Comparison of ENCODE assay signal across 10 mouse cellular contexts in genomic region chr11:44738820-44739219, GRCm38 (mm10).
DNase-seq lines count a peak whose midpoint lies in the region; ATAC-seq lines count a peak whose summit lies in the region.
"Had no signal": no experiment of that assay in that cellular context is flagged by ENCODE, and none has a peak within 500 bp of the region (broad histone marks: within the 10 kb centered on the region; RNA-seq: fewer than 3 reads in every experiment).

No protein-coding gene starts in this region.

- no peak overlapping the region for H3K4me3 ChIP-seq in forebrain, embryonic 10.5 days
- no peak overlapping the region for H3K4me3 ChIP-seq in hindbrain, embryonic 16.5 days (ENCODE audit: low read length)
- H3K4me3 ChIP-seq: liver, embryonic 13.5 days; stomach, embryonic 15.5 days had no signal

- DNase-seq in right cerebral cortex, postnatal 4 days, result peak; percentile 10
- no peak for DNase-seq in right cerebral cortex, adult 2 months (ENCODE audit: low spot score in 2 of 2)
- no peak for DNase-seq in forebrain, embryonic 10.5 days (ENCODE audit: extremely low spot score, low spot score)
- no peak for DNase-seq in frontal cortex, postnatal 25 days (ENCODE audit: low spot score in 2 of 2)
- DNase-seq in right cerebral cortex, adult 18-20 months, result no peak
- DNase-seq in spleen, postnatal 14 days (ENCODE audit: low spot score in 2 of 2), result no peak
- DNase-seq: liver, embryonic 13.5 days had no signal

- WGBS in forebrain, embryonic 10.5 days, result 20% methylated on average over 10 of the region's 10 CpGs
- 29% methylated on average over 10 of the region's 10 CpGs for WGBS in hindbrain, embryonic 16.5 days

- no peaks in the 10 kb centered on the region for H3K36me3 ChIP-seq in forebrain, embryonic 10.5 days (replicated peaks)
- no peaks in the 10 kb centered on the region for H3K36me3 ChIP-seq in hindbrain, embryonic 16.5 days (ENCODE audit: control insufficient read depth, insufficient read depth, low read length)
- H3K36me3 ChIP-seq: liver, embryonic 13.5 days; stomach, embryonic 15.5 days had no signal

- H3K4me1 ChIP-seq in forebrain, embryonic 10.5 days, result peaks cover 25% of the 10 kb centered on the region
- H3K4me1 ChIP-seq in hindbrain, embryonic 16.5 days (ENCODE audit: control insufficient read depth, insufficient read depth, low read depth, low read length), result peaks cover 16% of the 10 kb centered on the region
- H3K4me1 ChIP-seq: liver, embryonic 13.5 days had no signal

- H3K27ac ChIP-seq in forebrain, embryonic 10.5 days, result peak overlapping the region; percentile 40; the same call in 1 of the 2 replicates
- H3K27ac ChIP-seq in hindbrain, embryonic 16.5 days (ENCODE audit: low read depth, low read length), result no peak overlapping the region
- H3K27ac ChIP-seq: liver, embryonic 13.5 days; stomach, embryonic 15.5 days had no signal

- H3K9ac ChIP-seq in hindbrain, embryonic 16.5 days (ENCODE audit: low read depth, low read length), result no peak overlapping the region
- H3K9ac ChIP-seq: liver, embryonic 13.5 days; stomach, embryonic 15.5 days had no signal

- peak overlapping the region; percentile 25; the same call in 1 of the 2 replicates for H3K4me2 ChIP-seq in hindbrain, embryonic 16.5 days (ENCODE audit: low read length)
- H3K4me2 ChIP-seq: liver, embryonic 13.5 days; stomach, embryonic 15.5 days had no signal

- no peaks in the 10 kb centered on the region for H3K9me3 ChIP-seq in forebrain, embryonic 10.5 days
- no peaks in the 10 kb centered on the region for H3K9me3 ChIP-seq in hindbrain, embryonic 16.5 days (ENCODE audit: control insufficient read depth, low read length)
- H3K9me3 ChIP-seq: liver, embryonic 13.5 days; stomach, embryonic 15.5 days had no signal

- H3K27me3 ChIP-seq in forebrain, embryonic 10.5 days (ENCODE audit: poor library complexity, severe bottlenecking), result peaks cover 39% of the 10 kb centered on the region
- H3K27me3 ChIP-seq in hindbrain, embryonic 16.5 days (replicated peaks; ENCODE audit: control insufficient read depth, insufficient read depth, low read length), result no peaks in the 10 kb centered on the region
- H3K27me3 ChIP-seq: liver, embryonic 13.5 days; stomach, embryonic 15.5 days had no signal

- peak; percentile 78 for ATAC-seq in hindbrain, embryonic 16.5 days
- no peak for ATAC-seq in erythroblast, adult 5-6 weeks (replicated peaks; ENCODE audit: low FRiP score, poor library complexity, severe bottlenecking)
